Mouse (Mus musculus): Measurements from ENCODE around the gene Enc1. TPM values are rescaled to one million over a fixed set of nuclear protein-coding genes. Genes with fewer than 3 reads are reported as not detected.

The Enc1 gene
- total RNA-seq (2023) = 1 to 10 TPM; 4.0 to 4.3 TPM

DNA sequence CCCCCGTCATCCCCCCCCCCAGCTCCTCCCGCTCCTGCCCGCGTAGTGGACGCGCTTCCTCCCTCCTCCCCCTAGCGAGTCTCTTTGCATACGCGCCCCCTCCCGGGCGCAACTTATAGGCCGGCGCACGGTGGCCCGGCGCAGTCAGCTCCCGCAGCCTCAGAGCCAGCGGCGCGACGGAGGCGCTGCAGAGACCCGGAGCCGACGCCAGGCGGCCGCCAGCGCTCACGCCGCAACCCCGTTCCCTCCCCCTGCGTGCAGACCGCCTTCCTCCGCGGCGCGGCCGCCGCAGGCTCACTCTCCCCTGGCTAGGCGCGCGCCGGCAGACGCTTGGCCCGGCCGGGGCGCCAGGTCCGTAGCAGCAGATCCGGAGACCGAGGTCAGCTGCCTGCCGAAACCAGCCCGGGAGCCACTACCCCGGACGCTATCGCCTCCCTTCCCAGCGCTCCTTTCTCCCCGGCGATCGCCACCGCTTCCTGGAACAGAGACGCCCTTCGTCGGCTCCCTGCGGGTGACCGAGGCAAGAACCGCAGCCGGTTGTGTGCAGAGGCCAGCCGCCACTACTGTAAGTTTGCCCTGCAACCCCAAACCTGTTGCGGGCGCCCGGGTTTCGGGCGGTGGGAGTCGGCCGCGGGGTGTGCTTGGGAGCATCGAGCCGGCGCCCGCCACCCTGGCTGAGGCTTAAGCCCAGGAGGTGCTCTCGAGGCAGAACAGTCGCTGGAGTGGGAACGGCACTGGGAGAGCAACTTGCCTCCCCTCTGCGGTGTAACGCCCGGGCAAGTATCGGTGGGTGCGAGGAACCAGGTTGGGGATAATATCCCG lies at the start of gene Enc1:
TSS of gene Enc1 (plus strand) at position 141 of the 822 bp plus-strand sequence.

DNA sequence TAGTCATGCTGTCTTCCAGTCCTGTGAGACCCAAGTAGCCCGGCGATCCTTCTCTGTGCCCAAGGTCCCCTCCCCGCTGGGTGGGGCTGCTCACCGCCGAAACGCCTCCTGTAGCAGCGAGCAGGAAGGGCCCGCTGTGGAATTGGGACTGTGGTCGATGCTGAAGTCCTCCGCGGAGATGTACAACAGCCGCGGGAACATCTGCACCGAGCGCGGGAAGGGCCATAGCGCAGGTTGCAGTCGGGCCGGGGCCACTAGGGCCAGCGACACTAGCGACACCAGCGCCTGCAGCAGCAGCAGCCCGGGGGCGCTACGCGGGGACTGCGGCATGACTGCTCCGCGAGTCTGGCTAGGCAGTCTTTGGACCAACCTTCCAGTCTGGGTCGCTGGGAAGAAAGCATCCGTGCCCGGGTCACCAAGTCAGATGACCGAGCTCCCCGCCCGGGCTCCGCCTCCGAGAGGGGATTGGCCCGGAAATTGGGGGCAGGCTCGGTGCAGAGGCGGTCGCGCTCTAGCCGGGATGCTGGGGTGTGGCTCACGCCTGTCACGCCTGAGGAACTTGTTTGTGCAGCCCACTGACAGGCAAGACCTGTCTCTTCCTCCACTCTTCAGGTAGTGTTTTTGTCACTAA lies 42.9 kb upstream of the Enc1 start, which contains the start of gene Hexb:
TSS of gene Hexb (minus strand) at position 426 of the 631 bp plus-strand sequence.

Other genes starting within 250 kb of the Enc1 start
- not detected for gene 1700029F12Rik, start 206.7 kb upstream of the Enc1 start, total RNA-seq (2023)
- gene Fam169a, start 173.8 kb upstream of the Enc1 start, total RNA-seq (2023) = not detected
- gene Gm6169, start 141.9 kb upstream of the Enc1 start, total RNA-seq (2023) = 10 to 100 TPM in 1 of 2 experiments, not detected in 1; 13.2 TPM
- gene Gfm2, start 103.2 kb upstream of the Enc1 start, total RNA-seq (2023) = 10 to 100 TPM; 19.1 to 25.1 TPM
- 100 to 1,000 TPM; 135 to 158 TPM for gene Nsa2, start 103.2 kb upstream of the Enc1 start, total RNA-seq (2023)
- gene Hexb, start 42.7 kb upstream of the Enc1 start, total RNA-seq (2023) = 100 to 1,000 TPM; 103 to 105 TPM